Mouse (Mus musculus) small intestine, adult 2 months (tissue): ENCODE results near the gene Arpc5.

Source experiments
- CTCF ChIP-seq: fragments of 200-500 bp; IDR thresholded peaks from 2 replicates; pipeline ENCODE4 v1.5.1; 2012; ENCODE audit warnings: low read depth, mild to moderate bottlenecking, control low read depth, inconsistent platforms, low read length, moderate library complexity, mixed read lengths; ENCODE audit not compliant: insufficient replicate concordance, insufficient read length; ENCODE audit errors: extremely low read depth
- POLR2A ChIP-seq: fragments of 200-500 bp; IDR thresholded peaks from 2 replicates; pipeline ENCODE4 v1.6.1; 2012; ENCODE audit warnings: low read depth, mild to moderate bottlenecking, control low read depth, inconsistent platforms, low read length, moderate library complexity

GRCm38 (mm10) chr1:152779071-152779737, 12.9 kb downstream of the Arpc5 start:
- peak; percentile 82; the same call in 1 of the 2 replicates for TF ChIP-seq CTCF
- no peak for TF ChIP-seq POLR2A
